Mouse (Mus musculus): ENCODE results near the gene March9.

DNA sequence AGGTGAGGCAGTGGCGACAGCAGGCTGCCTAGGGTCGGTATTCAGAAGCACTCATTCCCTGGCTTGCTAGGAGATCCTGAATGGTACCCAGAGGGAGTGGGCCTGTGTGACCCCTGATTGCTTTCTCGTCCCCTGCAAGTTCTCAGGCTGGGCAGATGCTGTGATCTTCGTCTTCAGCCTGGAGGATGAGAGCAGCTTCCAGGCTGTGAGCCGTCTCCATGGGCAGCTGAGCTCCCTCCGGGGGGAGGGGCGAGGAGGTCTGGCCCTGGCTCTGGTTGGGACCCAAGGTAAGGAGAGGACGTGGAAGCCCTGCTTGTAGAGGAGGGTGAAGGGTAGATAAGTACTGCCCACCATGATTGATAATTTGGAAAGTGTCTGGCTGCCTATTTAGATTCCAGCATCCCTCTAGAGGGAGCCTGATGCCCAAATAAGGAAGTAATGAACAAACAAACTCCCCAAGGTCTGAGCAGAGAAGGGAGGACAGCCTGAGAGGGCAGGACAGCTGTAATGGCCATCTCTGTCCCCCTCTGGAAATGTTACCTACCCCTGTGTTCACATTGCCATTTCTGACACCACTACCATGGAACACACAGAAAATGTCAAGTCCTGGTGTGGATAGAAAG, 23.4 kb upstream of the March9 start:
- TF ChIP-seq CTCF (IDR thresholded peaks at IDR 0.05; ENCODE audit: low read depth, low read length): no peak
- no peak for TF ChIP-seq POLR2A (IDR thresholded peaks at IDR 0.05; ENCODE audit: extremely low read depth, insufficient read depth, low read length)

All from liver, adult 2 months (tissue).